Mouse (Mus musculus) lung, postnatal 36 days (tissue): Measurements from ENCODE around the gene Hjurp.
A peak's percentile ranks its signal among the peaks of the same experiment; 100 is the strongest.
"Not testable (repeated sequence)": the region's sequence is repeated elsewhere in the genome, so short reads cannot be mapped to it uniquely, and the experiment has no call there.

Experiments used
- DNase-seq: peaks from one replicate; pipeline ENCODE4 v3.0.0; 2022; ENCODE audit warnings: mixed read lengths

The Hjurp gene

GRCm38 (mm10) chr1:88235046-88235893 is 42.2 kb downstream of the Hjurp start:
- no peak for DNase-seq

GRCm38 (mm10) chr1:88234646-88235045 is 42.8 kb downstream of the Hjurp start:
- DNase-seq, result no peak

GRCm38 (mm10) chr1:88234248-88234610 is 43.2 kb downstream of the Hjurp start:
- no peak for DNase-seq

GRCm38 (mm10) chr1:88233421-88234247 is 43.8 kb downstream of the Hjurp start:
- no peak for DNase-seq

GRCm38 (mm10) chr1:88232664-88233380 is 44.6 kb downstream of the Hjurp start:
- DNase-seq, result no peak

- no peak for DNase-seq
These were observed 45.5 kb downstream of the Hjurp start for GRCm38 (mm10) chr1:88231803-88232499.

- no peak for DNase-seq
These were observed 46.2 kb downstream of the Hjurp start for GRCm38 (mm10) chr1:88230981-88231802.

- DNase-seq, result no peak
These were observed 47.0 kb downstream of the Hjurp start for GRCm38 (mm10) chr1:88230421-88230820.

- DNase-seq, result no peak
These were observed 47.4 kb downstream of the Hjurp start for GRCm38 (mm10) chr1:88229986-88230385.

GRCm38 (mm10) chr1:88229566-88229965 is 47.9 kb downstream of the Hjurp start:
- DNase-seq, result no peak

- no peak for DNase-seq
These were observed 49.3 kb downstream of the Hjurp start for GRCm38 (mm10) chr1:88228121-88228520.

GRCm38 (mm10) chr1:88227482-88227881 is 50.0 kb downstream of the Hjurp start:
- no peak for DNase-seq

- peak; percentile 16 for DNase-seq
These were observed 50.6 kb downstream of the Hjurp start, which contains the start of gene Mroh2a for GRCm38 (mm10) chr1:88226670-88227379. TSS of gene Mroh2a (plus strand) at chr1:88226986.

GRCm38 (mm10) chr1:88225741-88226140 is 51.7 kb downstream of the Hjurp start:
- DNase-seq, result peak; percentile 1

GRCm38 (mm10) chr1:88225301-88225700 is 52.1 kb downstream of the Hjurp start:
- DNase-seq, result not testable (repeated sequence)

GRCm38 (mm10) chr1:88224029-88224776 is 53.2 kb downstream of the Hjurp start:
- peak; percentile 81 for DNase-seq

GRCm38 (mm10) chr1:88223591-88223990 is 53.8 kb downstream of the Hjurp start:
- peak; percentile 3 for DNase-seq

GRCm38 (mm10) chr1:88223011-88223515 is 54.4 kb downstream of the Hjurp start:
- peak; percentile 2 for DNase-seq

- DNase-seq, result no peak
These were observed 55.2 kb downstream of the Hjurp start for GRCm38 (mm10) chr1:88222216-88222615.

- no peak for DNase-seq
These were observed 57.1 kb downstream of the Hjurp start for GRCm38 (mm10) chr1:88220336-88220735.
